Mouse (Mus musculus): Measurements from ENCODE around the gene Nt5m. TPM values are rescaled to one million over a fixed set of nuclear protein-coding genes. Genes with fewer than 3 reads are reported as not detected.

Gene Nt5m
- total and polyA plus RNA-seq, 3 experiments, result 26.6 to 29.1 TPM; not detected in 1

DNA sequence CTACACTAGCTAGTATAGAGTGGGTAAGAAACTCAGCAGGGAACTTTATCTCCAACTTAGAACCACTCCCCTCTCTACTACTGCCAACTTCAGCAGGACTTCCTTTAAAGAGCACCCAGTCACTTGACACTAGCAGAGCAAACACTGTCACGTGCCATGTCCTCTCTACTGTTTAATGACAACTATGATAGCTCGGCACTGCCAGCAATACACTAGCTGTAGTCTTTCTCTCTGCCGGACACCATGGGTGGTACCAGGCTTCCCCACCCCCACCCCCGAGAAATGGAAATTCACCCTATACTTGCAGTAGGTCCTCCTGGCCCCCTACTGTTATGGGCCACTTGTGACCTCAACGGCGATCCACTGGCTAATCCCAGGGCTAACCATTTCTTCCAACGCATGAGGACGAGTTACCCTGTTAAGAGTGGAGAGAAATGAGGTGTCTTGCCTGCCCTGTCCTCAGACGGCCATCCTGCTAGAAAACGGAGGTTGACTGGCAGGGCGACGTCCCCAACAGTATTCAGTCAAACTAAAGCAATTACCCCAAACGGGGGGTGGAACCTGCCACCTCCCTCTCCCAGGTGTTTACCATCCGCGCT is 30.1 kb upstream of the Nt5m start (continued):
- peak; percentile 99 for TF ChIP-seq SIN3A (IDR thresholded peaks at IDR 0.05; ENCODE audit: low read length)

DNA sequence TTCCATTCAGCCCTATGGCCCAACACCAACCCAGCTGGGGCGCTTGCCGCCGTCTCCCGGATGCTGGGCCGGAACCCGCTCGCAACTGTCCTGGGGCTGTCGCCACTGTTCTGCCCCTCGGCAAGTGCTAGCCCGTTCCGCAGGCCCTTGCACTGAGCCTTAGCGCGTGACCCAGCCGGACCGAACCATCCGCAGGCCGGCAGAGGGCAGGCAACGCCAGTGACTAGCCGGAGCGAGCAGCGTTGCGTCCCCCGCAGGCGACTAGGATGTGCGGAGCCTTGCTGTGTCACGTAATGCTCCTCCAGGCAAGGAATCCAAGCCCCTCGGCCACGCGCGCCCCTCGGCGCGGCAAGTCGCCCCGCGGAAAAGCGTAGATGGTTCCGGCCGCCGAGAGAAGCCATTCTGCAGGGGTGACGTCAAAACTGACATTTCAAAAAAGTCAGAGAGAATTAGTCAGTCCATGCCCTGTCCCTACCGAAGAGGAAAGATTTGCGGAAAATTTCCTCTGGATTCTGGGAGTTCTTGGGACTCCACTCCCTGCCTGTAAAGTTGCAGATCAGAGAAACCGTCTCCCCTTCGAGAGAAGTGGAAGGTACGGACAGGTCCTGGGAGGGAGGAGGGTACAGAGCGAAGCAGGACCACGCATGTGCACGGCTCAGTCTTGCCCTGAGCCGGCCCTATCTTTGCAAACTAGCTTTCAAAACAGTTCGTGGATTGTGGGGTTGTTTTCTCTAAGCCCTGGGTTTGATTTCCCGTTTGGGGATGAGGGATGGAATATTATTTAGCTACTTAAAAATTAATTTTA is 29.4 kb upstream of the Nt5m start, which contains the start of gene Flcn:
TSS of gene Flcn (minus strand) at position 347 of the 805 bp plus-strand sequence.
- H3K27me3 ChIP-seq (ENCODE audit: control insufficient read depth in 1 of 2, insufficient read depth in 2 of 2, low read length in 2 of 2), result no peaks in the 10 kb centered on the region
- DNase-seq (ENCODE audit: low read depth, low spot score), result peak; percentile 97
- H3K9me3 ChIP-seq (replicated peaks; ENCODE audit: insufficient read depth, low read length), result no peaks in the 10 kb centered on the region
- H3K4me1 ChIP-seq (ENCODE audit: control insufficient read depth in 1 of 2, insufficient read depth in 2 of 2, low read length in 2 of 2), result peaks cover 3 to 12% of the 10 kb centered on the region in 2 experiments; a peak in 3 of 4 replicates
- peaks cover 17% of the 10 kb centered on the region for H3K79me2 ChIP-seq (ENCODE audit: control insufficient read depth, insufficient read depth, low read length, poor library complexity)
- peak within 1 kb of the TSS; percentile 96 for H3K9ac ChIP-seq (ENCODE audit: control insufficient read depth, low read depth, low read length, poor library complexity, severe bottlenecking)
- peaks cover 0 to 7% of the 10 kb centered on the region in 2 experiments; a peak in 3 of 4 replicates for H3K36me3 ChIP-seq (ENCODE audit: control insufficient read depth in 1 of 2, insufficient read depth in 2 of 2, low read length in 2 of 2)
- peak within 1 kb of the TSS; percentile 94 for H3K27ac ChIP-seq (ENCODE audit: control insufficient read depth, low read depth, low read length)
- H3K4me3 ChIP-seq (ENCODE audit: control insufficient read depth in 1 of 2, insufficient read depth in 1 of 2, low read depth in 2 of 2, low read length in 2 of 2), result peak within 1 kb of the TSS; percentile 64 to 88
- TF ChIP-seq TBP (IDR thresholded peaks at IDR 0.05; ENCODE audit: low read depth, low read length) (peak; percentile 88), CTCF (IDR thresholded peaks at IDR 0.05 in 2 of 3, conservative IDR thresholded peaks at IDR 0.05 in 1 of 3; ENCODE audit: control insufficient read depth in 1 of 3, insufficient read depth in 1 of 3, low read depth in 2 of 3, low read length in 3 of 3, poor library complexity in 1 of 3, severe bottlenecking in 1 of 3) (no peak), NELFE (IDR thresholded peaks at IDR 0.05; ENCODE audit: low read depth, low read length) (peak; percentile 87), GABPA (IDR thresholded peaks at IDR 0.05; ENCODE audit: low read depth, low read length) (no peak; the same call in 1 of the 2 replicates), ZMIZ1 (IDR thresholded peaks at IDR 0.05; ENCODE audit: low read depth, low read length) (peak; percentile 96), JUND (IDR thresholded peaks at IDR 0.05; ENCODE audit: low read depth, low read length) (no peak), RCOR1 (IDR thresholded peaks at IDR 0.05; ENCODE audit: low read depth, low read length) (0 out of 2 replicates have a peak, but pooled peaks have one; percentile 9), TCF12 (IDR thresholded peaks at IDR 0.05; ENCODE audit: low read depth, low read length) (peak; percentile 69), ZKSCAN1 (IDR thresholded peaks at IDR 0.05; ENCODE audit: low read depth, low read length) (no peak), KAT2A (conservative IDR thresholded peaks at IDR 0.05; ENCODE audit: low read depth, low read length) (no peak; the same call in 1 of the 2 replicates), ELF1 (IDR thresholded peaks at IDR 0.05; ENCODE audit: low read depth, low read length) (peak; percentile 62; the same call in 1 of the 2 replicates), GATA1 (IDR thresholded peaks at IDR 0.05; ENCODE audit: low read depth, low read length) (peak; percentile 32; the same call in 1 of the 2 replicates), CHD2 (IDR thresholded peaks at IDR 0.05; ENCODE audit: low read length) (no peak), MAZ (IDR thresholded peaks at IDR 0.05; ENCODE audit: low read depth, low read length) (peak; percentile 80; the same call in 1 of the 2 replicates), ETS1 (IDR thresholded peaks at IDR 0.05; ENCODE audit: low read depth, low read length) (peak; percentile 47; the same call in 1 of the 2 replicates), MXI1 (IDR thresholded peaks at IDR 0.05; ENCODE audit: low read depth, low read length) (peak; percentile 17; the same call in 1 of the 2 replicates), ZNF384 (IDR thresholded peaks at IDR 0.05; ENCODE audit: low read depth, low read length) (no peak), EP300 (IDR thresholded peaks at IDR 0.05; ENCODE audit: low read depth in 1 of 2, low read length in 2 of 2) (peak in 1 of 2 experiments; percentile 8; a peak in 1 of 4 replicates), MAX (IDR thresholded peaks at IDR 0.05; ENCODE audit: low read length) (peak; percentile 65), POLR2AphosphoS5 (IDR thresholded peaks at IDR 0.05; ENCODE audit: borderline replicate concordance, low read depth, low read length) (no peak), E2F4 (IDR thresholded peaks at IDR 0.05; ENCODE audit: borderline replicate concordance, low read depth, low read length) (no peak), MYC (IDR thresholded peaks at IDR 0.05; ENCODE audit: low read depth, low read length) (peak; percentile 86), NRF1 (IDR thresholded peaks at IDR 0.05; ENCODE audit: insufficient read depth, low read depth, low read length, poor library complexity, severe bottlenecking) (peak; percentile 88), SIN3A (IDR thresholded peaks at IDR 0.05; ENCODE audit: low read length) (peak; percentile 98), HCFC1 (IDR thresholded peaks at IDR 0.05; ENCODE audit: low read depth, low read length) (peak; percentile 87), RAD21 (IDR thresholded peaks at IDR 0.05; ENCODE audit: low read depth, low read length) (no peak), SMC3 (IDR thresholded peaks at IDR 0.05; ENCODE audit: low read depth, low read length) (no peak), MAFK (IDR thresholded peaks at IDR 0.05; ENCODE audit: borderline replicate concordance, low read depth, low read length) (no peak), UBTF (IDR thresholded peaks at IDR 0.05; ENCODE audit: borderline replicate concordance, insufficient read depth, low read depth, low read length) (no peak), USF1 (IDR thresholded peaks at IDR 0.05; ENCODE audit: low read depth, low read length) (peak; percentile 83), CHD1 (IDR thresholded peaks at IDR 0.05; ENCODE audit: low read depth, low read length) (peak; percentile 100), USF2 (IDR thresholded peaks at IDR 0.05; ENCODE audit: borderline replicate concordance in 1 of 2, insufficient read depth in 1 of 2, low read depth in 1 of 2, low read length in 2 of 2) (0 out of 4 replicates have a peak, but pooled peaks of 1 of the 2 experiments have one; percentile 28)

All from MEL (cell line).